Mouse (Mus musculus): ENCODE data around the gene Adcy2. TPM values are rescaled to one million over a fixed set of nuclear protein-coding genes. Genes with fewer than 3 reads are reported as not detected.

The Adcy2 gene
- total and polyA plus RNA-seq, 3 experiments, result not detected

DNA sequence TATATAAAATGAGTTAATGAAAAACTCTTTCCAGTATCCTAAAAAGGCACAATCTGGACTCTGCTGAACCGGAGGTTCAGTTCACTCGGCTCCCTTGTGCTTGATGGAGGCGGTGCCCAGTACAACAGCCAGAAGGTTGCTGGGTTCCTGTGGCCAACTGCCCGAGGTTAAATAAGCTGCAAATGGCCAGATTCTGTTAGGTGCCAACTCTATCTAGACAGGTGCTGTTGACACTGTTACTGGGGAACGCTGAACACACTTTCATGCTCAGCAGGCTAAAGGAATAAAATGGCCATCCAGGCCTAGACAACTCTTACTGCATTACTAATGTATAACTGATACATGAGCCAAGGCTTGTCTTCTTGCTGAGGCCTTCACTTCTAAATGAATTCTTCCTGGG is 7.6 kb upstream of the Adcy2 start:
- DNase-seq (ENCODE audit: low read depth, low spot score), result no peak
- H3K9ac ChIP-seq (ENCODE audit: control insufficient read depth, low read depth, low read length, poor library complexity, severe bottlenecking), result no peak overlapping the region
- H3K9me3 ChIP-seq (replicated peaks; ENCODE audit: insufficient read depth, low read length), result no peaks in the 10 kb centered on the region
- TF ChIP-seq SMC3 (IDR thresholded peaks at IDR 0.05; ENCODE audit: low read depth, low read length) (no peak), ZNF384 (IDR thresholded peaks at IDR 0.05; ENCODE audit: low read depth, low read length) (no peak), MAFK (IDR thresholded peaks at IDR 0.05; ENCODE audit: borderline replicate concordance, low read depth, low read length) (no peak)
- H3K27me3 ChIP-seq (ENCODE audit: control insufficient read depth in 1 of 2, insufficient read depth in 2 of 2, low read length in 2 of 2), result no peaks in the 10 kb centered on the region
- no peak overlapping the region for H3K4me3 ChIP-seq (ENCODE audit: control insufficient read depth in 1 of 2, insufficient read depth in 1 of 2, low read depth in 2 of 2, low read length in 2 of 2)
- H3K79me2 ChIP-seq (ENCODE audit: control insufficient read depth, insufficient read depth, low read length, poor library complexity), result no peaks in the 10 kb centered on the region
- no peaks in the 10 kb centered on the region for H3K36me3 ChIP-seq (ENCODE audit: control insufficient read depth in 1 of 2, insufficient read depth in 2 of 2, low read length in 2 of 2)
- H3K4me1 ChIP-seq (ENCODE audit: control insufficient read depth in 1 of 2, insufficient read depth in 2 of 2, low read length in 2 of 2), result no peaks in the 10 kb centered on the region
- H3K27ac ChIP-seq (ENCODE audit: control insufficient read depth, low read depth, low read length), result no peak overlapping the region

DNA sequence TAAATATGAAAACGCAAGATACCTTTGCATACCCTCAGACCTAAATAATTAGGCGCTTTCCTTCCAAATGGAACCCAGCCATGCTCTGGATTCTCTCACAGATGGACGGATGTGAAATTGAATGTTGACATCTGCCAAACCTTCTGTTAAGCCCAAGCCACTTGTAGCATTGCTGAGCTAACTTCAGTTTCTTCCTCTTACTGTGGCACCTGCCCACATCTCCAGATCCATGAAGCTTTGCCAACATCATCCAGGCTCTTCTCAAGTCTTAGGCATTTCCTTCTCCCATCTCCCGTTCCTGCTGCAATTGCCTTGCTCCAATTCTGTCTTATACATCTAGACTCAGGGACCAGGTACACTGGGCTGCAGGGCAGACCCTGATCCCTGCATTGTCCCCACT is 6.8 kb upstream of the Adcy2 start:
- no peaks in the 10 kb centered on the region for H3K36me3 ChIP-seq (ENCODE audit: control insufficient read depth in 1 of 2, insufficient read depth in 2 of 2, low read length in 2 of 2)
- H3K4me1 ChIP-seq (ENCODE audit: control insufficient read depth in 1 of 2, insufficient read depth in 2 of 2, low read length in 2 of 2), result no peaks in the 10 kb centered on the region
- TF ChIP-seq ZNF384 (IDR thresholded peaks at IDR 0.05; ENCODE audit: low read depth, low read length) (no peak), POLR2A (IDR thresholded peaks at IDR 0.05; ENCODE audit: control insufficient read depth in 1 of 2, insufficient read depth in 1 of 2, low read depth in 1 of 2, low read length in 2 of 2, poor library complexity in 1 of 2) (no peak), KAT2A (conservative IDR thresholded peaks at IDR 0.05; ENCODE audit: low read depth, low read length) (no peak), BHLHE40 (IDR thresholded peaks at IDR 0.05; ENCODE audit: borderline replicate concordance, low read depth, low read length) (no peak), NELFE (IDR thresholded peaks at IDR 0.05; ENCODE audit: low read depth, low read length) (no peak), ZKSCAN1 (IDR thresholded peaks at IDR 0.05; ENCODE audit: low read depth, low read length) (no peak), MYB (IDR thresholded peaks at IDR 0.05; ENCODE audit: low read depth, low read length) (no peak), CTCF (IDR thresholded peaks at IDR 0.05 in 2 of 3, conservative IDR thresholded peaks at IDR 0.05 in 1 of 3; ENCODE audit: control insufficient read depth in 1 of 3, insufficient read depth in 1 of 3, low read depth in 2 of 3, low read length in 3 of 3, poor library complexity in 1 of 3, severe bottlenecking in 1 of 3) (no peak), TBP (IDR thresholded peaks at IDR 0.05; ENCODE audit: low read depth, low read length) (no peak), POLR2AphosphoS2 (IDR thresholded peaks at IDR 0.05; ENCODE audit: low read length) (no peak), HCFC1 (IDR thresholded peaks at IDR 0.05; ENCODE audit: low read depth, low read length) (no peak), ZMIZ1 (IDR thresholded peaks at IDR 0.05; ENCODE audit: low read depth, low read length) (no peak), MEF2A (IDR thresholded peaks at IDR 0.05; ENCODE audit: extremely low read depth, insufficient replicate concordance, low read depth, low read length, poor library complexity, severe bottlenecking) (no peak), E2F4 (IDR thresholded peaks at IDR 0.05; ENCODE audit: borderline replicate concordance, low read depth, low read length) (no peak), TCF12 (IDR thresholded peaks at IDR 0.05; ENCODE audit: low read depth, low read length) (no peak), TAL1 (IDR thresholded peaks at IDR 0.05; ENCODE audit: low read length) (no peak), MAZ (IDR thresholded peaks at IDR 0.05; ENCODE audit: low read depth, low read length) (no peak)
- no peaks in the 10 kb centered on the region for H3K79me2 ChIP-seq (ENCODE audit: control insufficient read depth, insufficient read depth, low read length, poor library complexity)
- H3K9ac ChIP-seq (ENCODE audit: control insufficient read depth, low read depth, low read length, poor library complexity, severe bottlenecking), result no peak overlapping the region
- H3K9me3 ChIP-seq (replicated peaks; ENCODE audit: insufficient read depth, low read length), result no peaks in the 10 kb centered on the region
- no peak for DNase-seq (ENCODE audit: low read depth, low spot score)
- no peaks in the 10 kb centered on the region for H3K27me3 ChIP-seq (ENCODE audit: control insufficient read depth in 1 of 2, insufficient read depth in 2 of 2, low read length in 2 of 2)
- H3K27ac ChIP-seq (ENCODE audit: control insufficient read depth, low read depth, low read length), result no peak overlapping the region
- no peak overlapping the region for H3K4me3 ChIP-seq (ENCODE audit: control insufficient read depth in 1 of 2, insufficient read depth in 1 of 2, low read depth in 2 of 2, low read length in 2 of 2)

Measured in MEL (cell line).